Mouse (Mus musculus): ENCODE results near the gene Atrip. TPM values are rescaled to one million over a fixed set of nuclear protein-coding genes. Genes with fewer than 3 reads are reported as not detected.

Gene Atrip
- total and polyA plus RNA-seq, 2 experiments: 5.1 to 10.3 TPM

- Histone ChIP-seq H3K9ac (ENCODE audit: low read depth, low read length) (no peak overlapping the region), H3K27ac (replicated peaks; ENCODE audit: insufficient read depth, low read depth, low read length) (peak overlapping the region; percentile 26), H3K79me2 (ENCODE audit: control insufficient read depth, insufficient read depth, low read length) (peaks cover 11% of the 10 kb centered on the region; the same call in 1 of the 2 replicates)
These were observed 16.4 kb downstream of the Atrip start for GRCm38 (mm10) chr9:109057543-109057942.

DNA sequence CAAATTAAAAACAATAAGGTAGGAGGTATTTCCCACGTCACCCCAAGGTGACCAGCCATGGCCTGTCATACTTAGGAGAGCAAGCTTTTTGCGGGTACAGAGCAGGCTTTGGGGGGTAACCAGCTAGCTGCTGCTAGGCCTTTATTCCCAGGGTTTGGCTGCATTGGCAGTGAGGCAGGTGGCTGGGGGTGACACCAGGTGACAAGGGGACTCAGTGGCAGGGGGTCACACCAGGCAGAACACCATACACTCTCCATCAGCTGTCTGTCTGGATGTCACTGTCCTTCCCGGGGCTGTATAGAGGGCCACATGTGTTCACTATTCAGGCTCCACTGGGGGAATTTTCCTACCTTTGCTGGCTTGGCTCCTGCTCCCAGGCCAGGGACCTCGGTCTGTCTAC is 17.0 kb downstream of the Atrip start:
- Histone ChIP-seq H3K9ac (ENCODE audit: low read depth, low read length) (no peak overlapping the region), H3K27me3 (ENCODE audit: control insufficient read depth, insufficient read depth, low read length) (no peaks in the 10 kb centered on the region), H3K36me3 (ENCODE audit: control insufficient read depth, insufficient read depth, low read length) (no peaks in the 10 kb centered on the region), H3K4me3 (ENCODE audit: insufficient read depth, low read depth, low read length) (no peak overlapping the region), H3K4me1 (ENCODE audit: control insufficient read depth, insufficient read depth, low read length) (peaks cover 12% of the 10 kb centered on the region), H3K27ac (replicated peaks; ENCODE audit: insufficient read depth, low read depth, low read length) (no peak overlapping the region), H3K79me2 (ENCODE audit: control insufficient read depth, insufficient read depth, low read length) (peaks cover 11% of the 10 kb centered on the region; the same call in 1 of the 2 replicates)
- TF ChIP-seq CTCF (IDR thresholded peaks at IDR 0.05; ENCODE audit: low read depth, low read length): no peak
- WGBS: 89% methylated on average over 4 of the region's 4 CpGs
- DNase-seq (ENCODE audit: extremely low read depth, low read depth, low spot score): no peak

More at GRCm38 (mm10) chr9:109057543-109057942, 16.4 kb downstream of the Atrip start:
- Histone ChIP-seq H3K27me3 (ENCODE audit: control insufficient read depth, insufficient read depth, low read length) (no peaks in the 10 kb centered on the region), H3K36me3 (ENCODE audit: control insufficient read depth, insufficient read depth, low read length) (no peaks in the 10 kb centered on the region), H3K4me3 (ENCODE audit: insufficient read depth, low read depth, low read length) (no peak overlapping the region), H3K4me1 (ENCODE audit: control insufficient read depth, insufficient read depth, low read length) (peaks cover 12% of the 10 kb centered on the region)
- no peak for TF ChIP-seq CTCF (IDR thresholded peaks at IDR 0.05; ENCODE audit: low read depth, low read length)
- no peak for TF ChIP-seq POLR2A (IDR thresholded peaks at IDR 0.05; ENCODE audit: extremely low read depth, insufficient read depth, low read length)
- WGBS: 86% methylated on average over 5 of the region's 5 CpGs
- DNase-seq (ENCODE audit: extremely low read depth, low read depth, low spot score): peak; percentile 22

GRCm38 (mm10) chr9:109056081-109056690 is 17.7 kb downstream of the Atrip start:
- Histone ChIP-seq H3K27me3 (ENCODE audit: control insufficient read depth, insufficient read depth, low read length) (no peaks in the 10 kb centered on the region), H3K9ac (ENCODE audit: low read depth, low read length) (peak overlapping the region; percentile 1; the same call in 1 of the 2 replicates), H3K36me3 (ENCODE audit: control insufficient read depth, insufficient read depth, low read length) (no peaks in the 10 kb centered on the region), H3K4me3 (ENCODE audit: insufficient read depth, low read depth, low read length) (no peak overlapping the region), H3K79me2 (ENCODE audit: control insufficient read depth, insufficient read depth, low read length) (peaks cover 11% of the 10 kb centered on the region; the same call in 1 of the 2 replicates), H3K4me1 (ENCODE audit: control insufficient read depth, insufficient read depth, low read length) (peaks cover 12% of the 10 kb centered on the region), H3K27ac (replicated peaks; ENCODE audit: insufficient read depth, low read depth, low read length) (no peak overlapping the region)
- 92% methylated on average over 17 of the region's 17 CpGs for WGBS
- TF ChIP-seq POLR2A (IDR thresholded peaks at IDR 0.05; ENCODE audit: extremely low read depth, insufficient read depth, low read length): no peak
- TF ChIP-seq CTCF (IDR thresholded peaks at IDR 0.05; ENCODE audit: low read depth, low read length): no peak
- no peak for DNase-seq (ENCODE audit: extremely low read depth, low read depth, low spot score)

DNA sequence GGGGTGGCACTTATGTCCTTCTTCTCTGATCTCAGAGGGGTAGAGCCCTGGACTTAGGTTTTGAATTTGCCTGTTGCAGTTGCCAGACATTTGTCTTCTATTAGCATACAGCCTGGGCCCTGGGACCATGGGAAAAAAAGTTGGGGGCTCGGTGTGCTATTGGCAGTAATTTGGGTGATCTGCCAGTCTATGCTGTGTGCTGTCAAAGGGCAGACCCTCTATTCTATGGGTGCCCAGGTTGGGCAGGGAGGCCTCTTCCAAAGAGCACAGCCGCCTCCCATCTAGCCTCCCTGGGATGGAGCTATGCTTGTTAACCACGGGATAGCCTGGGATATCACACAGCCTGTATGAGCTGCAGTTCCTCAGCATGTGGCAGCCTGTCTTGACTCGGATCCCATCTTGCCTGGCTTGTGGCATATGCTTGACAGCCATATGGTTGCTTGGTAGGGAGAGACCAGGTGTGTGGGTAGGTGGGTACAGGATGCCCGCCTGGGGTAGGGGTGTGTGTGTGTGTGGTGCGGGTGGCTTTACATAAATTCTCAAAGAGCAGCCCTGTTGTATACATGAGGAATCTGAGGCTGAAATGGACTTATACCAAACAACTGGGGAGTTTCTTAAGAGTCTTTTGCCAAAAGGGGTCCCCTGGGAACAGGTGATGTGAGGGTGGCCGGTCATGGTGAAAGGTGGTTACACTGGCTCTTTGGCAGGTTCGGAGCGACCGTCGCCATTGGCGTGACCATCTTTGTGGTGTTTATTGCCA is 18.5 kb downstream of the Atrip start:
- 93% methylated on average over 12 of the region's 12 CpGs for WGBS
- H3K4me1 ChIP-seq (ENCODE audit: control insufficient read depth, insufficient read depth, low read length): peaks cover 12% of the 10 kb centered on the region
- no peak for DNase-seq (ENCODE audit: extremely low read depth, low read depth, low spot score)

DNA sequence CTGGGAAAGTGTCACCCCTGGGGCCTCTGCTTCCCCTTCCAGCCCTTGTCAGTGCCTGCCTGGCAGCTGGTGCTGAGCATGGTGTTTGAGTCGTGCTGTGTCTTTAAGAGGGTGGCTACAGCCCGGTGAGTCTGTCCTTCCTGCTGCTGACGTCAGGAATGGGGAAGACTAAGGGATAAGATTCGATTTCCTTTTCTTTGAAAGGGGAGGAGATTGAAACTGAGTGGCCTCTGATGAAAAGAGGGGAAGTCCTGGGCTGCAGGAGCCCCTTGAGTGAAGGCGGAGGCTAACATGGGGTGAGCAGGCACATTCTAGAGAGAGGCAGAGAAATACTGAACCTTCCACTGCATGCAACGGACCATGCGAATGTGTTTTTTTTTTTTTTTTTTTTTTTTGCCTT is 19.2 kb downstream of the Atrip start:
- Histone ChIP-seq H3K9ac (ENCODE audit: low read depth, low read length) (peak overlapping the region; percentile 58; the same call in 1 of the 2 replicates), H3K27ac (replicated peaks; ENCODE audit: insufficient read depth, low read depth, low read length) (peak overlapping the region; percentile 63), H3K4me3 (ENCODE audit: insufficient read depth, low read depth, low read length) (peak overlapping the region; percentile 49), H3K79me2 (ENCODE audit: control insufficient read depth, insufficient read depth, low read length) (peaks cover 11% of the 10 kb centered on the region; the same call in 1 of the 2 replicates), H3K27me3 (ENCODE audit: control insufficient read depth, insufficient read depth, low read length) (no peaks in the 10 kb centered on the region), H3K36me3 (ENCODE audit: control insufficient read depth, insufficient read depth, low read length) (no peaks in the 10 kb centered on the region), H3K4me1 (ENCODE audit: control insufficient read depth, insufficient read depth, low read length) (peaks cover 12% of the 10 kb centered on the region)
- WGBS: 3% methylated on average over 7 of the region's 7 CpGs
- TF ChIP-seq POLR2A (IDR thresholded peaks at IDR 0.05; ENCODE audit: extremely low read depth, insufficient read depth, low read length) (no peak), CTCF (IDR thresholded peaks at IDR 0.05; ENCODE audit: low read depth, low read length) (no peak)
- DNase-seq (ENCODE audit: extremely low read depth, low read depth, low spot score): peak; percentile 90

More for the DNA sequence above, 18.5 kb downstream of the Atrip start:
- H3K27ac ChIP-seq (replicated peaks; ENCODE audit: insufficient read depth, low read depth, low read length): peak overlapping the region; percentile 63
- no peaks in the 10 kb centered on the region for H3K27me3 ChIP-seq (ENCODE audit: control insufficient read depth, insufficient read depth, low read length)
- H3K4me3 ChIP-seq (ENCODE audit: insufficient read depth, low read depth, low read length): peak overlapping the region; percentile 49
- peak overlapping the region; percentile 58 for H3K9ac ChIP-seq (ENCODE audit: low read depth, low read length)
- no peak for TF ChIP-seq CTCF (IDR thresholded peaks at IDR 0.05; ENCODE audit: low read depth, low read length)
- TF ChIP-seq POLR2A (IDR thresholded peaks at IDR 0.05; ENCODE audit: extremely low read depth, insufficient read depth, low read length): no peak
- no peaks in the 10 kb centered on the region for H3K36me3 ChIP-seq (ENCODE audit: control insufficient read depth, insufficient read depth, low read length)
- H3K79me2 ChIP-seq (ENCODE audit: control insufficient read depth, insufficient read depth, low read length): peaks cover 11% of the 10 kb centered on the region; the same call in 1 of the 2 replicates

All from liver, adult 2 months (tissue).